8 mouse cellular contexts compared by ENCODE assay signal in genomic region chr2:180350700-180351099, GRCm38 (mm10). TPM values are rescaled to one million over a fixed set of nuclear protein-coding genes. Genes with fewer than 3 reads are reported as not detected.
A peak's percentile ranks its signal among the peaks of the same experiment; 100 is the strongest.
DNase-seq lines count a peak whose midpoint lies in the region; ATAC-seq and TF ChIP-seq lines count a peak whose summit lies in the region.

No protein-coding gene starts in this region.

- no peaks in the 10 kb centered on the region for H3K27me3 ChIP-seq in midbrain, embryonic 11.5 days (ENCODE audit: control insufficient read depth, insufficient read depth, low read length)
- peaks cover 9% of the 10 kb centered on the region; the same call in 1 of the 2 replicates for H3K27me3 ChIP-seq in midbrain, embryonic 13.5 days

- peak; percentile 65 for DNase-seq in embryo, embryonic 10 days (ENCODE audit: low spot score)
- no peak for DNase-seq in embryo, embryonic 9.5 days (ENCODE audit: extremely low spot score)
- DNase-seq in midbrain, embryonic 11.5 days (ENCODE audit: low spot score, missing footprints): peak; percentile 79
- DNase-seq in retina, postnatal 1 day: peak; percentile 64
- DNase-seq in urinary bladder, adult 18-20 months (ENCODE audit: low spot score in 2 of 2): no peak
- no peak for DNase-seq in left cerebral cortex, adult 11 months (ENCODE audit: low spot score)

- no peak for TF ChIP-seq POLR2A in cortical plate, adult 2 months (IDR thresholded peaks at IDR 0.05; ENCODE audit: extremely low read depth, insufficient read depth, low read length)

- no peaks in the 10 kb centered on the region for H3K9me3 ChIP-seq in midbrain, embryonic 11.5 days (ENCODE audit: control insufficient read depth, low read length)
- H3K9me3 ChIP-seq in midbrain, embryonic 13.5 days: no peaks in the 10 kb centered on the region

- no peak for ATAC-seq in midbrain, embryonic 11.5 days (ENCODE audit: low FRiP score)
- ATAC-seq in midbrain, embryonic 13.5 days: no peak

- 0 out of 2 replicates have a peak, but pooled peaks cover 3% of the 10 kb centered on the region for H3K4me1 ChIP-seq in midbrain, embryonic 11.5 days (ENCODE audit: control insufficient read depth, insufficient read depth, low read length)
- H3K4me1 ChIP-seq in midbrain, embryonic 13.5 days (replicated peaks): no peaks in the 10 kb centered on the region
- no peaks in the 10 kb centered on the region for H3K4me1 ChIP-seq in cortical plate, adult 2 months (ENCODE audit: control insufficient read depth, insufficient read depth, low read length)

- H3K4me3 ChIP-seq in midbrain, embryonic 11.5 days (ENCODE audit: low read depth, low read length): no peak overlapping the region
- H3K4me3 ChIP-seq in midbrain, embryonic 13.5 days (replicated peaks): no peak overlapping the region
- no peak overlapping the region for H3K4me3 ChIP-seq in cortical plate, adult 2 months (ENCODE audit: insufficient read depth, low read length)

- H3K36me3 ChIP-seq in midbrain, embryonic 11.5 days (ENCODE audit: control insufficient read depth, insufficient read depth, low read length): no peaks in the 10 kb centered on the region
- no peaks in the 10 kb centered on the region for H3K36me3 ChIP-seq in midbrain, embryonic 13.5 days

- no peak overlapping the region for H3K4me2 ChIP-seq in midbrain, embryonic 11.5 days
- no peak overlapping the region for H3K4me2 ChIP-seq in midbrain, embryonic 13.5 days (replicated peaks)

- TF ChIP-seq CTCF in cortical plate, adult 2 months (IDR thresholded peaks at IDR 0.05; ENCODE audit: extremely low read depth, insufficient read depth, low read length): peak; percentile 55

- 61% methylated on average over 2 of the region's 2 CpGs for WGBS in midbrain, embryonic 11.5 days
- WGBS in midbrain, embryonic 13.5 days: 60% methylated on average over 2 of the region's 2 CpGs

- H3K27ac ChIP-seq in midbrain, embryonic 11.5 days (ENCODE audit: low read depth, low read length): no peak overlapping the region
- no peak overlapping the region for H3K27ac ChIP-seq in midbrain, embryonic 13.5 days
- no peak overlapping the region for H3K27ac ChIP-seq in cortical plate, adult 2 months (ENCODE audit: insufficient read depth, low read length)

- H3K9ac ChIP-seq in midbrain, embryonic 11.5 days (ENCODE audit: low read length): no peak overlapping the region
- H3K9ac ChIP-seq in midbrain, embryonic 13.5 days (replicated peaks): no peak overlapping the region

RNA-seq across cellular contexts. Expression of gene Gata5, which starts 16.2 kb away (rescaled TPM):
- not detected in 2 replicates for polyA plus RNA-seq in midbrain, embryonic 11.5 days (2014; fragmentation: Nextera tagmentation; extraction: Ambion mirVana)
- polyA plus RNA-seq in midbrain, embryonic 13.5 days (2015; fragmentation: Nextera tagmentation; extraction: Ambion mirVana): not detected in 2 replicates
- polyA plus RNA-seq in cortical plate, adult 2 months (2012; rRNA removed): not detected in 2 replicates

Comparison
In these comparisons a context has a peak if more than half of its experiments do, and no peak if none do; other contexts are left out.
1. DNase-seq: peak in embryo, embryonic 10 days (single experiment), midbrain, embryonic 11.5 days (single experiment) and retina, postnatal 1 day (single experiment); none in embryo, embryonic 9.5 days (single experiment), urinary bladder, adult 18-20 months (0 of 2) and left cerebral cortex, adult 11 months (single experiment).